Comparison of ENCODE assay signal across 8 mouse cellular contexts in genomic region chr6:88388946-88389345, GRCm38 (mm10). TPM values are rescaled to one million over a fixed set of nuclear protein-coding genes. Genes with fewer than 3 reads are reported as not detected.
A peak's percentile ranks its signal among the peaks of the same experiment; 100 is the strongest.
DNase-seq lines count a peak whose midpoint lies in the region; ATAC-seq lines count a peak whose summit lies in the region.

No protein-coding gene starts in this region.

- H3K4me1 ChIP-seq in limb, embryonic 10.5 days: peaks cover 45% of the 10 kb centered on the region

- 38% methylated on average over 5 of the region's 5 CpGs for WGBS in limb, embryonic 10.5 days

- peak; percentile 61 for ATAC-seq in granulocyte monocyte progenitor cell, adult 5-6 weeks (replicated peaks; ENCODE audit: poor library complexity, severe bottlenecking)

- H3K9me3 ChIP-seq in limb, embryonic 10.5 days (replicated peaks): no peaks in the 10 kb centered on the region

- no peak overlapping the region for H3K4me3 ChIP-seq in limb, embryonic 10.5 days

- H3K27ac ChIP-seq in limb, embryonic 10.5 days: peak overlapping the region; percentile 1

- peak; percentile 86 for DNase-seq in 3T3-L1 (ENCODE audit: low read depth, low spot score)
- DNase-seq in NIH3T3 (ENCODE audit: low read depth): peak; percentile 83
- no peak for DNase-seq in limb, embryonic 10.5 days (ENCODE audit: low spot score)
- no peak for DNase-seq in right cerebral cortex, postnatal 25 days
- DNase-seq in adrenal gland, adult 2 months: no peak
- DNase-seq in cerebellum, adult 11 months: no peak
- no peak for DNase-seq in retina, postnatal 1 day

- no peaks in the 10 kb centered on the region for H3K36me3 ChIP-seq in limb, embryonic 10.5 days

- H3K27me3 ChIP-seq in limb, embryonic 10.5 days (ENCODE audit: low read depth, poor library complexity, severe bottlenecking): no peaks in the 10 kb centered on the region

RNA-seq across cellular contexts. Expression of gene Eefsec, which starts 57.4 kb away (rescaled TPM):
- total RNA-seq in granulocyte monocyte progenitor cell, adult 5-6 weeks (2014; fragmentation: Nextera tagmentation): 29.5 and 42.8 TPM in 2 replicates
- 13.1 and 15.8 TPM in 2 replicates for total RNA-seq in granulocyte monocyte progenitor cell, adult 5-6 weeks (2017)
- 41.4 and 44.2 TPM in 2 replicates for polyA plus RNA-seq in limb, embryonic 10.5 days (2016; fragmentation: Nextera tagmentation; extraction: Ambion mirVana)
- total RNA-seq in adrenal gland, adult 2 months (2021): 10 to 100 TPM; 15.4 to 17.2 TPM
- polyA plus RNA-seq in adrenal gland, adult 2 months (2012; rRNA removed): 18.0 and 22.4 TPM in 2 replicates

Comparison
In these comparisons a context has a peak if more than half of its experiments do, and no peak if none do; other contexts are left out.
1. DNase-seq: peak in 3T3-L1 (single experiment) and NIH3T3 (single experiment); none in limb, embryonic 10.5 days (single experiment), right cerebral cortex, postnatal 25 days (single experiment), adrenal gland, adult 2 months (single experiment), cerebellum, adult 11 months (single experiment) and retina, postnatal 1 day (single experiment).